Mouse (Mus musculus) lung, adult 2 months (tissue): ENCODE measurements around the gene Col4a1.

Source experiments
- CTCF ChIP-seq: fragments of 200-500 bp; IDR thresholded peaks from 2 replicates; pipeline ENCODE4 v1.5.1; 2011; ENCODE audit warnings: mild to moderate bottlenecking, low read length, control low read depth; ENCODE audit not compliant: insufficient read depth
- POLR2A ChIP-seq: fragments of 200-500 bp; IDR thresholded peaks from 2 replicates; pipeline ENCODE4 v1.6.1; 2011; ENCODE audit warnings: low read depth, mild to moderate bottlenecking, control low read depth, low read length, borderline replicate concordance; ENCODE audit errors: extremely low read depth

DNA sequence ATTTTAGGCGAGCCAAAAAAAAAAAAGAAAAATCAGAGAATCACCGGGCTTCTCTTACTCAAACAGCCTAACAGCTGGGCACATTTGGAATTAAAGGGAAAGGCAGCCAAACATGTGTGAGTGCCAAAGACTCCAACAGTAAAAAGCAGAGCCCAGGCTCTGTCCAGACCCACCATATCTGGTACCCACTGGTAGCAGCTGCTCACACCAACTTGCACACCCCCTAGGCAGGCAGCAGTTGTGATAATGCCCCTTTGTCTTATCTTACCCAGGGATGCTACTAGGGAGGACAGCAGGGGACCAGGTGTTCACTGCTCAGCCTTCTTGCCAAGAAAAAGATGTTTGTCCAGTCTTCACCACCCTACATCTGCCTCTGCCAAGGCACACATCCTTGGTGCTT, 71.1 kb downstream of the Col4a1 start:
- TF ChIP-seq CTCF (no peak), POLR2A (no peak)
